Mouse (Mus musculus) midbrain, embryonic 12.5 days (tissue): ENCODE results near the gene Ebi3. TPM values are rescaled to one million over a fixed set of nuclear protein-coding genes. Genes with fewer than 3 reads are reported as not detected.

Experiments used
- ATAC-seq: fragments of 200-750 bp; cut with Nextera tagmentation; 2 replicates; pipeline ENCODE4 v1.8.0; 2017; ENCODE audit warnings: low read depth, moderate TSS enrichment, moderate library complexity; ENCODE audit not compliant: low FRiP score
- H3K27ac ChIP-seq: fragments of 300-500 bp; sonication (generic); replicated peaks from 2 replicates; pipeline ENCODE4 v1.5.1; 2016; ENCODE audit warnings: mild to moderate bottlenecking
- H3K27me3 ChIP-seq: fragments of 300-500 bp; sonication (generic); 2 replicates; pipeline ENCODE4 v1.6.1; 2016; ENCODE audit warnings: mild to moderate bottlenecking
- H3K36me3 ChIP-seq: fragments of 300-500 bp; sonication (generic); 2 replicates; pipeline ENCODE4 v1.6.1; 2016
- H3K4me1 ChIP-seq: fragments of 300-500 bp; sonication (generic); 2 replicates; pipeline ENCODE4 v1.6.1; 2016
- H3K4me2 ChIP-seq: fragments of 300-500 bp; sonication (generic); replicated peaks from 2 replicates; pipeline ENCODE4 v1.6.1; 2016; ENCODE audit warnings: mild to moderate bottlenecking, moderate library complexity
- H3K4me3 ChIP-seq: fragments of 300-500 bp; sonication (generic); 2 replicates; pipeline ENCODE4 v1.5.1; 2016; ENCODE audit warnings: mild to moderate bottlenecking
- H3K9ac ChIP-seq: fragments of 300-500 bp; sonication (generic); replicated peaks from 2 replicates; pipeline ENCODE4 v1.6.1; 2016; ENCODE audit warnings: mild to moderate bottlenecking, moderate library complexity
- H3K9me3 ChIP-seq: fragments of 300-500 bp; sonication (generic); 2 replicates; pipeline ENCODE4 v1.6.1; 2016; ENCODE audit warnings: mild to moderate bottlenecking
- WGBS: fragments of 180-500 bp; shearing (Covaris S2); methylation state at CpG from one replicate; pipeline ENCODE4 v1.1.7; 2016; 5-methylcytosine and 5-hydroxymethylcytosine counted together
- polyA plus RNA-seq: library from polyadenylated mRNA; unstranded; fragments of >200 nt; fragmentation: Nextera tagmentation; extraction: Ambion mirVana; gene quantifications from 2 replicates; pipeline ENCODE4 v1.2.1, GENCODE M21; 2016

Ebi3 gene
- polyA plus RNA-seq, 1 experiment from 2014 or later = 3.2 TPM

GRCm38 (mm10) chr17:55948647-55949046 lies 3.8 kb upstream of the Ebi3 start:
- 87% methylated on average over 4 of the region's 4 CpGs for WGBS
- no peaks in the 10 kb centered on the region for H3K9me3 ChIP-seq
- H3K36me3 ChIP-seq = no peaks in the 10 kb centered on the region
- no peak overlapping the region for H3K4me3 ChIP-seq
- peaks cover 9% of the 10 kb centered on the region for H3K27me3 ChIP-seq
- no peak overlapping the region for H3K9ac ChIP-seq
- peaks cover 7% of the 10 kb centered on the region; the same call in 1 of the 2 replicates for H3K4me1 ChIP-seq
- no peak overlapping the region for H3K4me2 ChIP-seq
- H3K27ac ChIP-seq = no peak overlapping the region
- no peak for ATAC-seq

- H3K27ac ChIP-seq = no peak within 1 kb of the TSS
- whole genome bisulfite sequencing = 93% methylated on average over 2 of the region's 2 CpGs
- H3K4me1 ChIP-seq = peaks cover 7% of the 10 kb centered on the region; the same call in 1 of the 2 replicates
Observed at GRCm38 (mm10) chr17:55949400-55949799, 3.0 kb upstream of the Ebi3 start, which contains the start of gene Zfp119b. Gene Zfp119b (minus strand): TSS chr17:55949500.

GRCm38 (mm10) chr17:55950601-55951000 lies 1.8 kb upstream of the Ebi3 start:
- ATAC-seq = no peak
- H3K36me3 ChIP-seq = no peaks in the 10 kb centered on the region
- WGBS = 76% methylated on average over 9 of the region's 9 CpGs

More at GRCm38 (mm10) chr17:55949400-55949799, 3.0 kb upstream of the Ebi3 start, which contains the start of gene Zfp119b:
- Histone ChIP-seq H3K36me3 (no peaks in the 10 kb centered on the region), H3K27me3 (peaks cover 13% of the 10 kb centered on the region), H3K4me2 (no peak within 1 kb of the TSS), H3K9ac (no peak within 1 kb of the TSS), H3K4me3 (no peak within 1 kb of the TSS), H3K9me3 (no peaks in the 10 kb centered on the region)
- no peak for ATAC-seq

GRCm38 (mm10) chr17:55952041-55952440 lies 399 bp upstream of the Ebi3 start:
- no peak overlapping the region for H3K9ac ChIP-seq
- no peaks in the 10 kb centered on the region for H3K36me3 ChIP-seq

More at GRCm38 (mm10) chr17:55950601-55951000, 1.8 kb upstream of the Ebi3 start:
- H3K4me1 ChIP-seq = peaks cover 3% of the 10 kb centered on the region; the same call in 1 of the 2 replicates
- H3K27me3 ChIP-seq = peaks cover 24% of the 10 kb centered on the region
- H3K9ac ChIP-seq = no peak overlapping the region
- H3K4me3 ChIP-seq = no peak overlapping the region
- H3K9me3 ChIP-seq = no peaks in the 10 kb centered on the region
- H3K27ac ChIP-seq = no peak overlapping the region
- no peak overlapping the region for H3K4me2 ChIP-seq

GRCm38 (mm10) chr17:55953751-55954150 lies 1.3 kb downstream of the Ebi3 start:
- WGBS = 79% methylated on average over 6 of the region's 6 CpGs
- no peak overlapping the region for H3K27ac ChIP-seq
- no peak overlapping the region for H3K9ac ChIP-seq
- H3K36me3 ChIP-seq = no peaks in the 10 kb centered on the region
- no peak overlapping the region for H3K4me3 ChIP-seq
- H3K4me2 ChIP-seq = no peak overlapping the region
- no peaks in the 10 kb centered on the region for H3K9me3 ChIP-seq
- peaks cover 19% of the 10 kb centered on the region for H3K4me1 ChIP-seq
- no peak for ATAC-seq
- peaks cover 24% of the 10 kb centered on the region for H3K27me3 ChIP-seq

More at GRCm38 (mm10) chr17:55952041-55952440, 399 bp upstream of the Ebi3 start:
- Histone ChIP-seq H3K4me1 (peaks cover 10% of the 10 kb centered on the region; the same call in 1 of the 2 replicates), H3K4me2 (no peak overlapping the region), H3K27me3 (peaks cover 24% of the 10 kb centered on the region), H3K27ac (no peak overlapping the region), H3K4me3 (no peak overlapping the region), H3K9me3 (no peaks in the 10 kb centered on the region)
- ATAC-seq = no peak

GRCm38 (mm10) chr17:55954229-55954628 lies 1.8 kb downstream of the Ebi3 start:
- Histone ChIP-seq H3K9me3 (no peaks in the 10 kb centered on the region), H3K4me1 (peaks cover 19% of the 10 kb centered on the region), H3K36me3 (no peaks in the 10 kb centered on the region), H3K9ac (no peak overlapping the region), H3K27ac (no peak overlapping the region), H3K27me3 (peaks cover 24% of the 10 kb centered on the region), H3K4me3 (no peak overlapping the region), H3K4me2 (no peak overlapping the region)
- ATAC-seq = no peak
- WGBS = 41% methylated on average over 16 of the region's 16 CpGs

- Histone ChIP-seq H3K4me3 (peak overlapping the region; percentile 50), H3K27me3 (peaks cover 23% of the 10 kb centered on the region), H3K36me3 (no peaks in the 10 kb centered on the region), H3K4me2 (peak overlapping the region; percentile 84), H3K9me3 (no peaks in the 10 kb centered on the region), H3K9ac (peak overlapping the region; percentile 64), H3K4me1 (peaks cover 27% of the 10 kb centered on the region), H3K27ac (peak overlapping the region; percentile 54)
- WGBS = under 1% methylated on average over 26 of the region's 26 CpGs
- peak; percentile 10; the same call in 1 of the 2 replicates for ATAC-seq
Observed at GRCm38 (mm10) chr17:55956129-55956528, 3.7 kb downstream of the Ebi3 start.

GRCm38 (mm10) chr17:55956591-55956990 lies 4.2 kb downstream of the Ebi3 start:
- peak overlapping the region; percentile 50 for H3K4me3 ChIP-seq
- ATAC-seq = no peak
- WGBS = 41% methylated on average over 6 of the region's 6 CpGs
- peak overlapping the region; percentile 64; the same call in 1 of the 2 replicates for H3K9ac ChIP-seq
- no peaks in the 10 kb centered on the region for H3K9me3 ChIP-seq
- H3K36me3 ChIP-seq = peaks cover 4% of the 10 kb centered on the region; the same call in 1 of the 2 replicates
- peak overlapping the region; percentile 84 for H3K4me2 ChIP-seq
- H3K27ac ChIP-seq = peak overlapping the region; percentile 54
- peaks cover 27% of the 10 kb centered on the region for H3K4me1 ChIP-seq
- peaks cover 18% of the 10 kb centered on the region for H3K27me3 ChIP-seq

- WGBS = 9% methylated on average over 9 of the region's 9 CpGs
- H3K4me2 ChIP-seq = peak overlapping the region; percentile 84
- peaks cover 10% of the 10 kb centered on the region for H3K36me3 ChIP-seq
- ATAC-seq = peak; percentile 35
- H3K27ac ChIP-seq = peak overlapping the region; percentile 54
- H3K9ac ChIP-seq = 0 out of 2 replicates have a peak overlapping the region, but pooled peaks have one; percentile 20
- 0 out of 2 replicates have a peak overlapping the region, but pooled peaks have one; percentile 12 for H3K4me3 ChIP-seq
- peaks cover 18% of the 10 kb centered on the region for H3K27me3 ChIP-seq
- H3K4me1 ChIP-seq = peaks cover 27% of the 10 kb centered on the region
- no peaks in the 10 kb centered on the region for H3K9me3 ChIP-seq
Observed at GRCm38 (mm10) chr17:55957168-55957567, 4.7 kb downstream of the Ebi3 start.

GRCm38 (mm10) chr17:55957726-55958583 lies 5.5 kb downstream of the Ebi3 start:
- Histone ChIP-seq H3K4me3 (peak overlapping the region; percentile 59), H3K27me3 (peaks cover 15% of the 10 kb centered on the region), H3K9ac (peak overlapping the region; percentile 73), H3K9me3 (no peaks in the 10 kb centered on the region), H3K27ac (peak overlapping the region; percentile 95), H3K36me3 (peaks cover 11% of the 10 kb centered on the region), H3K4me2 (peak overlapping the region; percentile 77), H3K4me1 (peaks cover 27% of the 10 kb centered on the region)
- ATAC-seq = no peak
- WGBS = 78% methylated on average over 12 of the region's 13 CpGs

GRCm38 (mm10) chr17:55958584-55958886 lies 6.1 kb downstream of the Ebi3 start:
- peak overlapping the region; percentile 95 for H3K27ac ChIP-seq

More at GRCm38 (mm10) chr17:55958584-55958886, 6.1 kb downstream of the Ebi3 start:
- peaks cover 17% of the 10 kb centered on the region for H3K36me3 ChIP-seq
- H3K4me1 ChIP-seq = peaks cover 27% of the 10 kb centered on the region
- peak overlapping the region; percentile 77 for H3K4me2 ChIP-seq
- peak overlapping the region; percentile 59 for H3K4me3 ChIP-seq
- 30% methylated on average over 2 of the region's 2 CpGs for WGBS
- no peaks in the 10 kb centered on the region for H3K9me3 ChIP-seq
- H3K27me3 ChIP-seq = peaks cover 15% of the 10 kb centered on the region
- peak overlapping the region; percentile 73 for H3K9ac ChIP-seq
- no peak for ATAC-seq
